Mouse (Mus musculus): ENCODE results near the gene Taf10.

GRCm38 (mm10) chr7:105721916-105722315, 22.2 kb downstream of the Taf10 start:
- TF ChIP-seq CTCF (IDR thresholded peaks at IDR 0.05; ENCODE audit: extremely low read depth, insufficient read depth, insufficient read length, insufficient replicate concordance) (no peak), POLR2A (IDR thresholded peaks at IDR 0.05; ENCODE audit: low read depth, low read length) (no peak)
